In genomic region chr12:97402412-97403396, GRCm38 (mm10) we compare ENCODE assay signal across 26 mouse cellular contexts.
DNase-seq lines count a peak whose midpoint lies in the region; ATAC-seq and TF ChIP-seq lines count a peak whose summit lies in the region.
"Had no signal": no experiment of that assay in that cellular context is flagged by ENCODE, and none has a peak within 500 bp of the region (broad histone marks: within the 10 kb centered on the region; RNA-seq: fewer than 3 reads in every experiment).

No protein-coding gene starts in this region.

- 11% methylated on average over 10 of the region's 10 CpGs for WGBS in hindbrain, embryonic 13.5 days
- WGBS in hindbrain, embryonic 11.5 days: 23% methylated on average over 8 of the region's 10 CpGs
- WGBS in midbrain, embryonic 13.5 days: 16% methylated on average over 10 of the region's 10 CpGs
- WGBS in midbrain, postnatal 0 days: 17% methylated on average over 10 of the region's 10 CpGs
- WGBS in forebrain, embryonic 16.5 days: 14% methylated on average over 10 of the region's 10 CpGs

- peaks cover 12% of the 10 kb centered on the region for H3K4me1 ChIP-seq in hindbrain, embryonic 13.5 days (replicated peaks)
- H3K4me1 ChIP-seq in hindbrain, embryonic 11.5 days (replicated peaks; ENCODE audit: control insufficient read depth, insufficient read depth, low read length): no peaks in the 10 kb centered on the region; the same call in none of the 2 replicates
- H3K4me1 ChIP-seq in midbrain, embryonic 13.5 days (replicated peaks): peaks cover 22% of the 10 kb centered on the region
- no peaks in the 10 kb centered on the region for H3K4me1 ChIP-seq in midbrain, postnatal 0 days (ENCODE audit: insufficient read depth, low read length)
- peaks cover 9% of the 10 kb centered on the region for H3K4me1 ChIP-seq in forebrain, embryonic 16.5 days (replicated peaks; ENCODE audit: control insufficient read depth, insufficient read depth, low read length)
- H3K4me1 ChIP-seq: embryonic facial prominence, embryonic 13.5 days; limb, embryonic 12.5 days had no signal

- H3K4me2 ChIP-seq in hindbrain, embryonic 13.5 days: peak overlapping the region; percentile 21; the same call in 1 of the 2 replicates
- no peak overlapping the region for H3K4me2 ChIP-seq in hindbrain, embryonic 11.5 days (replicated peaks; ENCODE audit: low read depth, low read length)
- no peak overlapping the region for H3K4me2 ChIP-seq in midbrain, embryonic 13.5 days (replicated peaks)
- H3K4me2 ChIP-seq in midbrain, postnatal 0 days (ENCODE audit: low read depth, low read length, poor library complexity, severe bottlenecking): no peak overlapping the region
- no peak overlapping the region for H3K4me2 ChIP-seq in forebrain, embryonic 16.5 days (ENCODE audit: low read length)
- H3K4me2 ChIP-seq: embryonic facial prominence, embryonic 13.5 days; heart, embryonic 11.5 days; limb, embryonic 12.5 days; liver, embryonic 11.5 days had no signal

- H3K4me3 ChIP-seq in hindbrain, embryonic 13.5 days: no peak overlapping the region
- H3K4me3 ChIP-seq in hindbrain, embryonic 11.5 days (ENCODE audit: low read depth, low read length): no peak overlapping the region
- no peak overlapping the region for H3K4me3 ChIP-seq in midbrain, embryonic 13.5 days (replicated peaks)
- no peak overlapping the region for H3K4me3 ChIP-seq in midbrain, postnatal 0 days (ENCODE audit: low read depth, low read length)
- H3K4me3 ChIP-seq in forebrain, embryonic 16.5 days (replicated peaks; ENCODE audit: low read length): no peak overlapping the region
- H3K4me3 ChIP-seq: embryonic facial prominence, embryonic 13.5 days; erythroblast, embryonic 14.5 days; gastrocnemius, adult 2 months; limb, embryonic 12.5 days had no signal

- H3K27ac ChIP-seq in hindbrain, embryonic 13.5 days: no peak overlapping the region
- H3K27ac ChIP-seq in hindbrain, embryonic 11.5 days (ENCODE audit: low read depth, low read length): no peak overlapping the region
- H3K27ac ChIP-seq in midbrain, embryonic 13.5 days: 0 out of 2 replicates have a peak overlapping the region, but pooled peaks have one; percentile 25
- no peak overlapping the region for H3K27ac ChIP-seq in midbrain, postnatal 0 days (ENCODE audit: low read depth, low read length)
- H3K27ac ChIP-seq in forebrain, embryonic 16.5 days (ENCODE audit: low read length): peak overlapping the region; percentile 28; the same call in 1 of the 2 replicates
- H3K27ac ChIP-seq: embryonic facial prominence, embryonic 13.5 days; gastrocnemius, adult 2 months; limb, embryonic 12.5 days had no signal

- H3K9ac ChIP-seq in hindbrain, embryonic 13.5 days: no peak overlapping the region
- no peak overlapping the region for H3K9ac ChIP-seq in hindbrain, embryonic 11.5 days (ENCODE audit: low read depth, low read length)
- no peak overlapping the region for H3K9ac ChIP-seq in midbrain, embryonic 13.5 days (replicated peaks)
- H3K9ac ChIP-seq in midbrain, postnatal 0 days (replicated peaks; ENCODE audit: low read length, poor library complexity, severe bottlenecking): no peak overlapping the region
- no peak overlapping the region for H3K9ac ChIP-seq in forebrain, embryonic 16.5 days (replicated peaks; ENCODE audit: low read depth, low read length)
- H3K9ac ChIP-seq: embryonic facial prominence, embryonic 13.5 days; limb, embryonic 12.5 days; liver, postnatal 0 days had no signal

- ATAC-seq in hindbrain, embryonic 13.5 days (ENCODE audit: low FRiP score): no peak
- no peak; the same call in 1 of the 2 replicates for ATAC-seq in hindbrain, embryonic 11.5 days (ENCODE audit: low FRiP score)
- peak; percentile 50; the same call in 1 of the 2 replicates for ATAC-seq in midbrain, embryonic 13.5 days
- no peak for ATAC-seq in midbrain, postnatal 0 days (ENCODE audit: low FRiP score)
- ATAC-seq in forebrain, embryonic 16.5 days: peak; percentile 68
- ATAC-seq: activated CD4-positive, CD25-positive, alpha-beta regulatory T cell, adult 4 months; intestine, embryonic 16.5 days; liver, postnatal 0 days; Patski had no signal

- no peak for TF ChIP-seq CTCF in midbrain, postnatal 0 days (IDR thresholded peaks at IDR 0.05)

- DNase-seq in hindbrain, embryonic 11.5 days (ENCODE audit: low spot score): no peak
- DNase-seq in midbrain, postnatal 0 days (ENCODE audit: low spot score): no peak
- peak; percentile 36 for DNase-seq in ZHBTc4 (ENCODE audit: low read depth, low spot score)
- DNase-seq in lung, adult 18-20 months: no peak
- DNase-seq: adrenal gland, adult 8-10 months; cerebellum, adult 18-20 months; cerebellum, postnatal 36 days; embryo, embryonic 11 days; gastrocnemius, adult 2 months; kidney, postnatal 36 days; layer of hippocampus, postnatal 36 days; liver, postnatal 0 days; lung, postnatal 10 days; thymus, postnatal 14 days had no signal

- no peaks in the 10 kb centered on the region for H3K36me3 ChIP-seq in hindbrain, embryonic 13.5 days
- no peaks in the 10 kb centered on the region for H3K36me3 ChIP-seq in hindbrain, embryonic 11.5 days (ENCODE audit: control insufficient read depth, insufficient read depth, low read length)
- no peaks in the 10 kb centered on the region for H3K36me3 ChIP-seq in midbrain, embryonic 13.5 days
- no peaks in the 10 kb centered on the region for H3K36me3 ChIP-seq in midbrain, postnatal 0 days (ENCODE audit: insufficient read depth, low read length)
- H3K36me3 ChIP-seq in forebrain, embryonic 16.5 days (ENCODE audit: control insufficient read depth, insufficient read depth): no peaks in the 10 kb centered on the region
- H3K36me3 ChIP-seq: embryonic facial prominence, embryonic 13.5 days; G1E; limb, embryonic 12.5 days had no signal

- H3K9me3 ChIP-seq in hindbrain, embryonic 13.5 days: no peaks in the 10 kb centered on the region
- H3K9me3 ChIP-seq in hindbrain, embryonic 11.5 days (ENCODE audit: control insufficient read depth, low read length): no peaks in the 10 kb centered on the region
- no peaks in the 10 kb centered on the region for H3K9me3 ChIP-seq in midbrain, embryonic 13.5 days
- H3K9me3 ChIP-seq in midbrain, postnatal 0 days (ENCODE audit: low read length): no peaks in the 10 kb centered on the region
- no peaks in the 10 kb centered on the region for H3K9me3 ChIP-seq in forebrain, embryonic 16.5 days (ENCODE audit: control insufficient read depth, low read length)
- H3K9me3 ChIP-seq: embryonic facial prominence, embryonic 13.5 days; limb, embryonic 12.5 days had no signal

- no peaks in the 10 kb centered on the region for H3K27me3 ChIP-seq in hindbrain, embryonic 13.5 days
- no peaks in the 10 kb centered on the region for H3K27me3 ChIP-seq in hindbrain, embryonic 11.5 days (ENCODE audit: control insufficient read depth, insufficient read depth, low read length)
- no peaks in the 10 kb centered on the region for H3K27me3 ChIP-seq in midbrain, embryonic 13.5 days
- no peaks in the 10 kb centered on the region for H3K27me3 ChIP-seq in midbrain, postnatal 0 days (ENCODE audit: insufficient read depth, low read length)
- H3K27me3 ChIP-seq in forebrain, embryonic 16.5 days (replicated peaks; ENCODE audit: control insufficient read depth, insufficient read depth, low read length): no peaks in the 10 kb centered on the region
- H3K27me3 ChIP-seq: embryonic facial prominence, embryonic 13.5 days; limb, embryonic 12.5 days had no signal

Comparison
In these comparisons a context has a peak if more than half of its experiments do, and no peak if none do; other contexts are left out.
1. ATAC-seq: peak in midbrain, embryonic 13.5 days (single experiment) and forebrain, embryonic 16.5 days (single experiment); none in hindbrain, embryonic 13.5 days (single experiment), hindbrain, embryonic 11.5 days (single experiment) and midbrain, postnatal 0 days (single experiment).
2. H3K27ac ChIP-seq: peak in midbrain, embryonic 13.5 days (single experiment) and forebrain, embryonic 16.5 days (single experiment); none in hindbrain, embryonic 13.5 days (single experiment), hindbrain, embryonic 11.5 days (single experiment) and midbrain, postnatal 0 days (single experiment).